Mouse (Mus musculus) megakaryocyte, embryonic 14.5 days (primary cell): ENCODE measurements around the gene Vangl1.

Experiments used
- FLI1 ChIP-seq: IDR thresholded peaks from 2 replicates; pipeline ENCODE4 v1.6.1; 2012; ENCODE audit warnings: low read length, inconsistent platforms, mixed read lengths
- GATA1 ChIP-seq: IDR thresholded peaks from 3 replicates; pipeline ENCODE4 v1.6.1; 2012; ENCODE audit warnings: mixed read lengths, low read length, inconsistent platforms, borderline replicate concordance

GRCm38 (mm10) chr3:102244601-102245000, 40.1 kb upstream of the Vangl1 start:
- TF ChIP-seq FLI1 (no peak), GATA1 (no peak)
